Mouse (Mus musculus) left cerebral cortex, adult 11 months (tissue): ENCODE measurements at regions not wholly inside any gene's neighbourhood (a gene's known extent, or its start where the extent isn't known, plus 50 kb on each side); places are given as distances from the start of the nearest gene placed in this dataset.

Experiments used
- DNase-seq: peaks from one replicate; pipeline ENCODE4 v3.0.0; 2022; ENCODE audit warnings: low spot score

DNA sequence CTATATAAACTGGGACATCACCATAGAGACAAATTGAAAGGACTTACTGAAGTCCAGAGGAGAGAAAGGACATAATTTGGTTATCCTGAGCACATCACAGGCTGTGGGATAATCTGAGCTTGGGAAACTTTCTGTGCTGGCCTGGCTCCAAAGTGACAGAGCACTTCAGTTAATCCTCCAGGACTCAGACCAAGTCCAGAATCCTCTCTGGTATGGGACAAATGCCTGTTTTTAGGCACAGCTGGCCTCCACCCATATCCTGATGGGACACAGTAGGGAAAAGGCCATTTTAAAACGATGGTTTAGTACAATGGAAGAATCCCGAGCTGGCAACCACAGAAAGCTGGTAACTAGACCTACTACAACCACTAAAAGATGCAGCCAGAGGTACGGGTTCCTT is 151.3 kb downstream of the Snx19 start:
- no peak for DNase-seq

DNA sequence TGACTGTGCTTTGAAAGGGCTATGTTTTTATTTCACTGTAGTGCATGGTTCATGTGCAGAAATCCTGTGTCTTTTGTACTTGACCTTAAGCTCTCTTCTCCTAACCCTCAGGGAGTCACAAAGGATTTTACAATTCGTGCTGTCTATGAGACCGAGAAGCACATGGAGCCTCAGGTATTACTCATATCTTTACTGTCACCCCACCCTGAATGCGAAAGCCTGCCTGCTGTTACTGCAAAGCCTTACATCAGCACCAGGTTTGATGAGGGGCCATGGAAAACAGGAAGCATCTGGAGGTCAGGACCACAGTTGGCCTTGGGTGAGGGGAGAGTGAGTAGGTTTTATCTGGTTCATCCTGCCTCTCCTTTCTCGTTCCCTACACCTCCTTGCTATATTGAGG is 150.3 kb downstream of the Snx19 start:
- DNase-seq: no peak

DNA sequence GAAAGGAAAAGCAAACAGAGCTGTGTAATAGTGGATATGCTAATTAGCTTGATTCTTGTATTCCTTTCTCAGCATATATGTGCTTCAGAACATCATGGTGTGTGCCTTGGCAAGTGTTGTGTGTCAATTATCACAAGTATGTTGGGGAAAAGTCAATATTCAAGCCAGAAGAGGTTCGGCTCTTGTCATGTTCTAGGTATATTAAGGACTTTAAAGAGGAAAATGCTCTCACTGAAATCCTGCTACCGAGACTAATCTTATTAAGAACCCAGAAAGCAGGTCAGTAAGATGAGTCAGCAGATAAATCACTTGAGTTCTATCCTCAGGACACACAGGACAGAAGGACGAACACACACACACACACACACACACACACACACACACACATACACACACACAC is 148.6 kb downstream of the Snx19 start:
- no peak for DNase-seq

DNA sequence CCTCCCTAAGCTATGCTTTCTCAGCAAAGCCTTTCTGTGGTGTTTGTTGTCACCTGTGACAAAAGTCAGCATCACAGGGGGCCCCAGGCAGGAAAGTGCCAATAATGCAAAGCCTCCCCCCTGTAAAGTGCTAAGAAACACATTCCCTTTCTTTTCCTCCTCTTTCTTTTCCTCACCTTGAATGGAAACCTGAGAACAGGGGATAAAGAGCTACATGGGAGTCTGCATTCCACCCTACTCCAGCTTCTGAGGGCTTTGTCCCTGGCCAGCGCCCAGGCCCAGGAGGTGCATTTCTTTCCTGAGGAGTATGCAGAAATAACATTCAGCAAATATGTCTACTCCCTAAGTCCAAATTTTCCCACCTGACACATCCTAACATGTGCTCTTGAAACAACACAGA is 146.4 kb downstream of the Snx19 start:
- DNase-seq: no peak

DNA sequence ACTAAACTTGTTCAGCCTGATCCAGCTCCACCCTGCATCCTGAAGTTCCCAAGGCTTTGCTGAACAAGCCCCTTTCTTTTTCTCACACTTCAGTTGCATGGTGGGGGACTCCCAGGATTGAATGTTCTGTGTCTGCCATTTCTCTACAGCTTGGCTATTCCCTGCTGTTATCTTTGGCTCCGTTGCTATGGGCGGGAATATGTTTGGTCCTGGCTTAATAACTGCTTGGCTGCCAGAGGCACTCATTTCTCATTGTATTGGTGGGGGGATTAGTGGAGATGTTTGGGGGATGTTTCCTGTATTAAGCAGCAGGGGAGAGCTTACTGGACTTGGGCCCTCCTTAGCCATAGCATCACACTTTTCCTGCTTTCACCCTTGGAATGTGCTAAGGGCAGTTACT is 144.1 kb downstream of the Snx19 start:
- DNase-seq: no peak

DNA sequence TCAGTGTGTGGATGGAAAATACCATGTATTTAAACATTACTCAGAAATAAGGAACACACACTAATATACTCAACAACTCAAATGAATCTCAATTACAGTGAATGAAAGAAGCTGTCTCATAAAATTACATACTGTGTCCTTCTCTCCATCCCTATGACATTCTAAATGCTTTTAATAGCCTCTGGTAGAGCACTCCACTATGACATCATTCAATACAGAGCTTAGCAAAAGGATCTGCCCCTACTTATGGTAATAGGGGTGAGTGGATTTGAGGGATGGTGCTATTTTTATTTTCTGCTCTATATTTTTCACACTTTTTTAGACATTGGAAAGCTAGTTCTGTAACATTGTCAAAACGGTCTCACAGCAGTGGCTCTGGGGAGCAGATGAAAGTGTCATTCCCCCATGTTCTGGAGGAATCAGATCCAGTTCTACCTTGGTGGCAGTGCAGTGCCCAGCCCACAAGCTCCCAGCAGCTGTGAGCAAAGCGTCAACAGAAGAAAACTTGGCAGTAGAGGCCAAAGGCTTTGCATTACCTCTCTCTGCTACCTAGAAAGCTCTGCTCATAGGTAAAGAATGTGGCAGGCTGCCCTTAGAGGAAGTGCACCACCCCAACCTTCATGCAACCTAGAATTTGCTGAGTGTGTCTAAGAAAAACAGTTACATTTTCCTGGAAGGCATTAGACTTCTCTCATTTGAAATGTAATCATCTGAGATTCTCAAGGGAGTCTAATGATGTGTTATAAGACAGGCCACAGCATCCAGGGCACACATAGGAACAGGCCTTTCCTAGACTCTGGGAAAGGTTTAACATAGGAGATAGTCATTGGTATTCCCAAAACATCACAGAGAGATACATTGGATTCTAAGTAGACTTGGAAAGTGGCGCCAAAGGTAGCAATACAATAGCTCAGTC is 138.1 kb downstream of the Snx19 start:
- DNase-seq: no peak

DNA sequence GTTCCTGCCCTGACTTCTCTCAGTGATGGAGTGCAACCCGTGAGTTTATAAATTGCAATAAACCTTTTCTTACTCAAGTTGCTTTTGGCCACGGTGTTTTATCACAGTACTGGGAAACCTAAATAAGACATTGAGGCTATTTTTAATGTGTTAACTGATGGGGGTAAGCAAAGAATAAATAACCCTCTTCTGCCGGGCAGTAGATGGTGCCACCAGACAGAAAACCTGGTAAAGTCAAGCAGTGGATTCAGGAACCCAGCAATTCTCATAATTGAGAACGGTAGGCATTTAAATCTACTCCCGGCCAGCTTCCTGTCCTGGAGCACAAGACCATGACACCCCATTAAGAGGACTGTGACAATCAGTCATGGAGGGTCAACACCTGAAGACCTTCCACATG is 136.5 kb downstream of the Snx19 start:
- no peak for DNase-seq

DNA sequence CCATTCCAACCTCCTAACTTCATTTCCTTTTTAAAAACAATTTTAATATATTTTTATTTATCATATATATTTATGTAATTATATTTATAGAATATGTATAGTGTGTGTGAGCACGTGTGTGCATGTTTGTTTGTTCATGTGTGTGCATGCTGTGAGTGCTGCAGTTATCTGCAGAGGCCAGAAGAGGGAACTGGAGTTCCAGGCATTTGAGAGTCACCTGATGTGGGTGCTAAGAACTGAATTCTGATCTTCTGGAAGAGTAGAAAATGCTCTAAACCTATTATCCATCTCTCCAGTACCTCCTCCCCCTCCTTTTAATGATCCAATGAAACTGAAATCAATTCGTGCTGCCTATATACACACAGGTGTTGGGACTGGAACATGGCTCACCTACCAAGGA is 128.0 kb downstream of the Snx19 start:
- DNase-seq: no peak

DNA sequence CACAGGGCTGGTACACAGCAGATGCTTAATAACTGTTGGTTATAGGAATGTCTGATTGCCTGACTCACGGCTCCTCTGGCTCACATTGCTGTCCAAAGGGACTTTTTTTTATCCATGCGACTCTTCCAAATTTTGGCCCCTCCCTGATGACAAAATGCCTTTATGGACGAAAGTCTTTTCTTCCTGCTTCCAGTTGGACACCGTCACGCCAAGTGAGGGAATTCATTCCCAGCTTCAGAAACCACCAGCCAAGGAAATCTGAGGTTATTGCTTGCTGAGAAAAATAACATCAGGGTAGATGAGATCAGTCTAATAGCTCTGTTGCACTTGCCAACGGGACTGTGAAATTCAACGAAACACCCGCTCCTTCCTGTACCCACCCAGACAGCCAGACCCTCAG is 125.8 kb downstream of the Snx19 start:
- no peak for DNase-seq

DNA sequence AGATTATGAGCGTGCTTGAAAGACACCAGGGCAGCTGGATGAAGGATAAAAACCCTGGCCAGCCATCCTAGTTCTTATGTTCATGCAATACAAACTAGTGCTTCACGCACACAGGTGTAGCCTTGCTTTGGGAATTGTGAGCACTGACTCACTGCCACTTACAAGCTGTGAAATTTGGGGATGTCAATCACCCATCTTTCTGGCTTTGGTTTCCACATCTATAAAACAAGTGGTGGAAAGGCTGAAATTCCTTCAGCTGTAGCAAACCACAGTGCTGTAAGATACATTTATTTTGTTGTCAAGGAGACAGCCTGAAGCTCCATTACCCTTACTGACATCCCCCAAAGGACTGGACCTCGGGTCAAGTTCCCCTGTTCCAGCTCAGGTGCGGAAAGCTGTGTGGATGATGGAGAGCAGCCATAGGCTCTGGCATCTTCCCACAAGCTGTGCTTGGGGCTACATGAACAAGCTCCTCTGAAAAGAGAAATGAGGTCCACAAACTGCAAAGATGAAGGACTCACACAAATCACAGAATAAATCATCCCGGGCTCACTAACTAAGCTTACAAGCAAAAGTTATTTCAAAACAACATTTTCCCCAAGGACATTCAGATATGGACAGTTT is 123.1 kb downstream of the Snx19 start:
- no peak for DNase-seq

DNA sequence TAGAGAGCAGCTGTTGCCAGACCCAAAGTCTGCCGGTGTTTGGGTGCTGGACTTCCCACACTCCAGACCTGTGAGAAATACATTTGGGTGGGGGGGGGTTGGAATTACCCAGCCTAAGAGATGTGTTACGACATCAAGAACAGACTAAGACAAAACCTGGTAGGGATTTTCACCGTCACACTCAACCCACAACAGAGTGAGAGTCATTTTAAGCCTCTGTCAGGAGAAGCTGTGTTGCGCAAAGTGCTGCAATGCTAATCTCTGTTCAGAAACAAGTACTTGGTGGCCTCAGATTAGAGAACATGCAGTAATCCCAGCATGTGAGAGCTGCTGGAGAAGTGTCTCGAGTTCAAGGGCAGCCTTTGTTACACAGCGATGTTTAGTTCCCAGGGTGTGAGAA is 113.0 kb downstream of the Snx19 start:
- no peak for DNase-seq

DNA sequence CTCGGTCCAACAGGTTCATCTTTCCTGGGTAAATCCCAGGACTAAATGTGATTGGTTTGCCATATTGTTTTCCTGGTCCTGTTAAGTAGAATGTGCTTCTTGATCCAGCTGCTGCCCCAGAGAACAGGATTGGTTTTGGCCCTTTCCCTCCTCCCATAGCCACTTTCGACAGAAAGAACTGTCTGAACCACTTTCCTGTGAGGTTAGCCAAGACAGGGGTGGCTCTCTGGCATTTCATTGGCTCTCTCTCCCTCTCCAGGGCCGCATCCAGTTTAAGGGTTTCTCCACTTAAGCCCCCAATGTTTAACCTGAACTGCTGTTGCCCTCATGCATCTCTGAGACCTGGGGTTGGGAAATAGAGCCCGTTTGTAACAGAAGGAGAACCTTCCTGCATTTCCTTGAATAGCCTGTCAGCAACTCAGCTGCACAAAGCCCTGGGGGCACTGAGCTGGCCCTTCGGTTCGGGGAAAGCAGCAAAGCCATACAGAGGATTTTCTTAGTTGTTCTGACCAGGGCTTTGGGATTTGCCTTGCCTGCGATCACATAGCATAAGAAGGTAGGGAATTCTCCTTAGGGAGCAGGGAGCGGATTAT is 109.7 kb downstream of the Snx19 start:
- DNase-seq: no peak

DNA sequence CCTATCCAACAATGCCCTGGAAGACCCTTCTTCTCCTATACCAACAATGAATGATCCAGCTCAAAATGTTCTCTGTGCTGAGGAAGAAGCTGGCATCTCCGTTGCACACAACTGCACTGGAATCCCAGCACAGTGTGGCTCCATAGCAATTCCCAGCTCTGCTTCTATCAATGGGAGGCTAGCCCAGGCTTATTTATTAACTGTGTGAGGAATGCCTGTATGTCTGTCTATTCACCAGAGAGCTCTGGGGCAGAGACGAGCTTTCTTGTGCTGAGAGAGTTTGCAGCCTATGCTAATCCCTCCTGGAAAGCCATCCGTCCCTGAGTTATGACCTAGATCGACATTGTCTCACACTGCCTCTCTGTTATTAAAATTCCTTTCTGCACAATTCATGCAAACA is 108.1 kb downstream of the Snx19 start:
- DNase-seq: no peak

DNA sequence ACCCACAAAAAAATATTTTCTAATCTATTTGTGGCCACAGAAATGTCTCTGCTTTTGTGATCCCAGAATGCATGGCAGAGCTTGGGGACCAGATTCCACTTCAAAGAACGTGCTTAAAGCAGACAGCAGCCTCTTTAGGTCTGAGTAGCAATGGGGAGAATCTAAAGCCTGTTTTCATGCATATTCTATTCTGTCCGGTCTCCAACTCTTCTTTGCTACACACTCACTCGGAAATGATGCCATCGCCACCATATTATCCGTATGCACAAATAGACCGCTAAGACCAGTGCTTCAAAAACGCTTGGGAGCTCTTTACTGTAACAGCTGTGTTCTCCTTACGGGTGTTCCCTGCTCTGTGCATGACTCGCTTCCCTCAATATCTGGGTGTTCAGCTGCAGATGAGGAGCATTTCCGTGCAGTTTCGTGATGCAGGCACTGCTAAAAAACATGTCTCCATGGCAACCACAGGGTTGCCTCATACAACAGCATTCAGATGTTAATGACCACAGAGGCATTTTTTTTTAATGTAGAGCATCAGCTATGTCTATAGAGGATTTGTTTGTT is 107.0 kb downstream of the Snx19 start:
- no peak for DNase-seq

DNA sequence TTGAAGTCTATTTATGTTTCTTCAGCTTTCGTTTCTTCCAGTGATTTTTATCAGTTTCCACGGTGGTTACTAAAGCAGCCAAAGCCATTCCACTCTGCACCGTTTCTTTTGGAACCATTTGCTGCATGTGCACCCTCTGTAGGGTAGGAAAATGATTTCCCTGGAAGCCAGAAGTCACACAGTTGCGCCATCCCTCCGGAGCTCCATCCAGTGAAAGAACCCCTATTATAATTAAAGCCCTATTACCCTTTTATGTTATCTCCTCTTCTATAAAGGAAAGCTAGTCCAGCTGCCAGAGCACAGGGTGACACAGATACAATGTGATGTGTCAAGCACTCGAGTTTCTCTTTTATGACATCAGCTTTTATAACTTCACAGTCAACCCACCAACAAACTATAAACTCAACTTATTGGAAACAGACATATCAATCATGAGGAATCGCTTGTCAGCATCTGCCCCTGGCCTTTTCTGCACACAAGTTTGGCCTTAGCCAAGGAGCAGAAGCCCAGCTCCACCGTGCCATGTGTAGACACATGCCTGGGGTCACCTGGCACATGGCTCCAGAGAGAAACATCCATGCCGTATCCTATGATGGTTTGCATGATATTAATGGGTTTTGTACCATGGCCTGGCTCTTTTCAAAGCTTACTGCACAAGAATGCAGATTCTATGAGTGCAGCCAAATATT is 106.3 kb downstream of the Snx19 start:
- no peak for DNase-seq

DNA sequence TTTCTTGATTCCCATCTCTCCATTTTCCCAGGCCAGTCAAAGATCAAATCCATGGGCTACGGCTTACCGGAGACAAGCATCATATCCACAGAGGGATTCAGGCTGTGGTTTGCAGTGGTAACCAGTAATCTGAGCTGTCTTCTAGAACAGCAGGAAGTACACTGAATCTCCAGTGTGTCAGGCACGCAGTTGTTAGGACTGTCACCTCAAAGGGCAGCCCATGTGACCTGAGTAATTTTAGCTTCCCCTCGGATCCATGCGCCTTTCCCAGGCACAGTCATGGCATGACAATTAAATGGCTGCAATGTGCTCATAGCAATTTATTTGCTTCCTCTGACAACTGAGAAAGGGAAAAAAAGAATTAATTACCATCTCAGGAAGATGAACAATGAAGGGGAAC is 98.2 kb downstream of the Snx19 start:
- no peak for DNase-seq

DNA sequence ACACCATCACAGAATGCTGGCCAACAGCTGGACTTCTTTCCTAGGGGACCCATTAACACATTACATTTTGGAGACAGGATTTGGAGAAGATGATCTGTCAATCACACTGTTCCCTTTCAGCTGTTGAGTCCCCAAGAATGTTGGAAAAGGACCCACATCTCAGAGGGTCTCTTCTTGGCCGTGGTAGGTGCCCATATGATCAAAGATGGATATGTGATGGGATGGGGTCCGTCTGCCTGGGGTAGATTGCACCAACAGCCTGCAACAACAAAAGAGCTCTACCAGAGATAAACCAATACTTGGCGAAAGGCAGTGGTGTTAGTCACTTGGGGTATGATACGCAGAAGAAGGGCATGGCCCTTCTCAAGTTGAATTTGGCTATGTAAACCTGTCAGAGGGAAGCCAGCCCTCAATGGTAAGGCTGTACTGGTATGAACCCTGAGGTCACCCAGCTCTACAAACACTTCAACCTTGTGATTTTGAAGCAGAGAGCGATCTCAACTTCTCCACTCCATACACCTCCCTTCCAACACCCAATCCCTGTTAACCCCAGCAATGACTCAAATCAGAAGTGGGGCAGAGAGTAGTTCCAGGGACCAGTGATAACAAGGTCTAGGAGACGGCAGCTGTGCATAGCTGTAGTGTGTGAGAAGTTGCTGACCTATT is 97.6 kb downstream of the Snx19 start:
- DNase-seq: no peak

DNA sequence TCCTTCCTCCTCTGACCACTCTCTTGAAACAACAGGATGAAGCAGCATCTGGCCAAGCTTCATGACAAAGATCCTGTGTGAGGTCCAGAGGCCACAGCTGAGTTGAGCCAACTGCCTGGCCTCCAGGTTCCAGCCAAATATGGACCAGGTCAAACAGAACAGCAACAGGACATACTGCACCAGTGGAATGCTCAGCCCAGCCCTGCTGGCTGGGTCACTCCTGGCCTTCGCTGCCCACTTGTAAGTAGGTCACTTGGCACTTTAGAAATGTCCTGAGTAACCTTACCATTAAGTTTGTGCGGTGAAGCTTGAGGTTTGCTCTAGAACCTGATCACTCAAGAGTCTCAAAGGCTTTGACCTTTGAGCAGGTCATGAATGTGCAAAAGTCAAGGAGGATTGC is 96.9 kb downstream of the Snx19 start:
- DNase-seq: no peak

DNA sequence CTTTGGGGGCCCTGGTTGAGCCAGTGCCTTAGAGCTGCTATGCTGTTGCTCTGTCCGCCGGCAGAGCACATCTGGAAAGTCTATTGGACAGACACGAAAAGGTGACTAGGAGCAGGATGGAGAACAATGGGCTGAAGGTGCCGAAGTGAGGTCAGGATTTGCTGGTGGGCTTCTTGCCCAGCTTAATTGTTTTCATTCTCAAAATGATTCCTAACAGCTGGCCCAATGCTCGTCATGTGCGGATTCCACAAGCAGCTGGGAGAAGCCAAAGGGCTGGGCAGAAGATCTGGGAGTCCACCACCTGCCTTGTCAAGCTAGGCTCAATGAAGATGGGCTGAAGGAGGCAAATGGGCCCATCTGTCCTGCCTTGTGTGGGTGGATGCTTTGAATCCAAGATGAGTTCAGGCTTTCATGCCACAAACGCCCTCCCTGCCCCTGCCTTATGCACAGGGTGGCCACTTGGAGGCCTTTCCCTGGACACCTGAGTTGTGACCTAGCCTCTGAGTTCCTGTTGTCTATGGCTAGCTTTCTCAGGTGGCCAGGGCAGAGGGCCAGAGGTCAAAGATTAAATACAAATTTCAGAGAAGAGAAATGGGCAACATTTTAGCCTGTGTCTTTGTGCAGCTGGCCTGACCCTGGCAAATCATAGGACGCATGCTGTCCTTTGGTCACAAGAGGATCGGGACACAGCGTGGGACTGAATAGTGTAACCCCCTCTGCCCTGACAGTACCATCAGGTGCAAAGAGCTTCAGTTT is 95.9 kb downstream of the Snx19 start:
- no peak for DNase-seq

DNA sequence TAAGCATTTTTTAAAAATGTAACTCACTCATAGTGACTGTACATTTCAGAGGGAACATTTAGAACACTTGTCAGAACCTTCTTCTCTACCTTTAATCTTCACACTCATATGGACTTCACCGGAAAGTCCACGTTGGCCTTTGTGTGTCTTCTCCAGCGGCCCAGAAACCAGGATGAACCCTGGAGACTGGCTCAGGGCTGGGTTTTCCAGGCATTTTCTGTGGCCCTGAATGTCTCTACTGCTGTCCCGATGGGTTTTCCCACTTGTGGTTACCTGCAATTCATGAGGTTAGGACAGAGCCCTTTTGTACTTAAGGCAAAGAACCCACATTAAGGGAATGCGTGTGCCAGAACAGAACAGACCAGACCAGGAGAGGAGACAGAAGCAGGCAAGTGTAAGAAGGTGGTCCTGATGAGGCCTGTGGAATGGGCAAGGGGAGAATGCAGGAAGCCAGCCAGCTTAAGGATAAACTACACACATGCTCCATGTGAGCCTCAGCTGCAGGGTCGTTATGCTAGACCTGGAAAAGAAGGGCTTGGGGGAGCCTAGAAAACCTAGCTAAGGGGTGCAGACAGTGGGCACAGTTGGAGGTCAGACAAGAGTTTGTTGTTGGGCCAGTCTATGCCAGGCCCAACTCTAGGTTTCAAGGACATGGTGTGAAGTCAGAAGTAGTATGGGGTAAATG is 94.8 kb downstream of the Snx19 start:
- no peak for DNase-seq
